Mouse (Mus musculus) kidney, postnatal 0 days (tissue): Measurements from ENCODE around the gene Ube2e2. TPM values are rescaled to one million over a fixed set of nuclear protein-coding genes. Genes with fewer than 3 reads are reported as not detected.

Experiments
- ATAC-seq: fragments of 200-750 bp; cut with Nextera tagmentation; replicated peaks from 2 replicates; pipeline ENCODE4 v1.8.0; 2017; ENCODE audit warnings: low read depth, moderate number of reproducible peaks, moderate TSS enrichment, moderate library complexity; ENCODE audit not compliant: low FRiP score
- DNase-seq: peaks from one replicate; pipeline ENCODE4 v3.0.0-alpha.2; 2016; ENCODE audit warnings: low spot score
- H3K27ac ChIP-seq: fragments of 300-500 bp; sonication (generic); 2 replicates; pipeline ENCODE4 v1.5.1; 2014; ENCODE audit warnings: mild to moderate bottlenecking
- H3K27me3 ChIP-seq: fragments of 300-500 bp; sonication (generic); 2 replicates; pipeline ENCODE4 v1.6.1; 2014; ENCODE audit warnings: low read length, mixed read lengths; ENCODE audit not compliant: insufficient read depth
- H3K36me3 ChIP-seq: fragments of 300-500 bp; sonication (generic); 2 replicates; pipeline ENCODE4 v1.6.1; 2014; ENCODE audit warnings: low read length, mixed read lengths; ENCODE audit not compliant: insufficient read depth
- H3K4me1 ChIP-seq: fragments of 300-500 bp; sonication (generic); replicated peaks from 2 replicates; pipeline ENCODE4 v1.6.1; 2014; ENCODE audit warnings: antibody characterized with exemption, low read length, mixed read lengths; ENCODE audit not compliant: insufficient read depth
- H3K4me2 ChIP-seq: fragments of 300-500 bp; sonication (generic); 2 replicates; pipeline ENCODE4 v1.6.1; 2014; ENCODE audit warnings: mild to moderate bottlenecking, low read length, moderate library complexity, mixed read lengths
- H3K4me3 ChIP-seq: fragments of 300-500 bp; sonication (generic); replicated peaks from 2 replicates; pipeline ENCODE4 v1.5.1; 2014; ENCODE audit warnings: low read depth, low read length
- H3K9ac ChIP-seq: fragments of 300-500 bp; sonication (generic); 2 replicates; pipeline ENCODE4 v1.6.1; 2014; ENCODE audit warnings: low read depth, low read length
- H3K9me3 ChIP-seq: fragments of 300-500 bp; sonication (generic); replicated peaks from 2 replicates; pipeline ENCODE4 v1.6.1; 2016; ENCODE audit warnings: low read length, inconsistent platforms, mixed read lengths
- CTCF ChIP-seq: IDR thresholded peaks from 2 replicates; pipeline ENCODE4 v1.5.1; 2016; ENCODE audit warnings: antibody characterized with exemption, low read depth, mild to moderate bottlenecking, moderate library complexity
- WGBS: fragments of 180-500 bp; shearing (Covaris S2); extraction: QIAGEN DNeasy Blood & Tissue Kit; methylation state at CpG from one replicate; pipeline ENCODE4 v1.1.7; 2014; 5-methylcytosine and 5-hydroxymethylcytosine counted together
- polyA plus RNA-seq: library from polyadenylated mRNA; unstranded; fragments of >200 nt; fragmentation: Nextera tagmentation; extraction: Ambion mirVana; gene quantifications from 2 replicates; pipeline ENCODE4 v1.2.1, GENCODE M21; 2015

Ube2e2 gene
- polyA plus RNA-seq, 1 experiment from 2014 or later: 53.8 TPM

DNA sequence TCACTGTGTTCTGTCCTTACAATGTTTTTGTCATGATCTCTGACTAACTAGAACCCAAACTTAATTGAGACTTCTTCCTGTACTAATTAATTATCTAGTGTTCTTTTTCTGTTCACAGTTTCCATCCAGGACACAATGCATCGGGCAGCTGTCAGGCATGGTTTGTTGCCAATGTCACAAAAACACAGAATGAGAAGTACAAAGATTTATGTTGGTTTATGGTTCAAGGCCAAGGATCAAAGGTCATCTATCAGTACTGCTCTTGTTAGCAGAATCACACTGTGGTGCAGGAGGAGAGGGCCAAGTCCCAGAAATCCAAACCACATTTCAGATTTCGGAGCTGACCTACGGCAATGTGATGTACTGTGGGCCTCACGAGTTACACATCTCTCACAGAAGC, 252.4 kb downstream of the Ube2e2 start:
- no peak overlapping the region for H3K4me2 ChIP-seq
- H3K4me3 ChIP-seq: no peak overlapping the region
- ATAC-seq: no peak
- no peak overlapping the region for H3K27ac ChIP-seq
- WGBS: 51% methylated on average over 4 of the region's 4 CpGs
- H3K9ac ChIP-seq: no peak overlapping the region
- no peak for TF ChIP-seq CTCF
- H3K9me3 ChIP-seq: no peaks in the 10 kb centered on the region
- H3K4me1 ChIP-seq: no peaks in the 10 kb centered on the region
- no peaks in the 10 kb centered on the region for H3K27me3 ChIP-seq
- H3K36me3 ChIP-seq: no peaks in the 10 kb centered on the region
- no peak for DNase-seq

GRCm38 (mm10) chr14:18638753-18639456, 255.2 kb downstream of the Ube2e2 start:
- Histone ChIP-seq H3K4me2 (no peak overlapping the region), H3K4me1 (no peaks in the 10 kb centered on the region), H3K9ac (no peak overlapping the region), H3K4me3 (no peak overlapping the region), H3K27ac (no peak overlapping the region), H3K36me3 (no peaks in the 10 kb centered on the region), H3K9me3 (no peaks in the 10 kb centered on the region), H3K27me3 (no peaks in the 10 kb centered on the region)
- ATAC-seq (peak; percentile 79), DNase-seq (no peak)
- no peak for TF ChIP-seq CTCF
- 74% methylated on average over 2 of the region's 2 CpGs for WGBS

DNA sequence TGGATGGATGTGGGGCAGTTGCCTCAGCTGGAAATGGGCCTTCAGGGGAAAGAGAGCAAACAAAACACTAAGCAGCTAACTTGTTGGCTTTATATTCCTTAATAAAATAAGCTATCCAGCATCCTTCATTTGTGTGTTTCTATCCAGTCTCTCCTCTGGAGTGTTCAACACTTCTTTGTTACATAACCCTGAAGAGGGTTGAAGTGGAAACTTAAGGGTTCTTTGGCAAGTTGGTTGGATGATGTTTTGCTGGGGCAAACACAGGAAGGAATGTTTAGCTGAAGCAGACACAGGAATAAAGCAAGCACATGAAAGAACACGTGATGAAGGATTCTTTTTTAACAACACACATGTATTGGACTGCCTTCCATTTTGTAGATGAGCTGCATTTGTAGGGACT, 256.3 kb downstream of the Ube2e2 start:
- Histone ChIP-seq H3K4me3 (no peak overlapping the region), H3K4me2 (no peak overlapping the region), H3K27me3 (no peaks in the 10 kb centered on the region), H3K9ac (no peak overlapping the region), H3K36me3 (no peaks in the 10 kb centered on the region), H3K9me3 (no peaks in the 10 kb centered on the region), H3K4me1 (no peaks in the 10 kb centered on the region), H3K27ac (no peak overlapping the region)
- DNase-seq: no peak
- 86% methylated on average over 1 of the region's 1 CpGs for whole genome bisulfite sequencing
- no peak for TF ChIP-seq CTCF
- no peak for ATAC-seq

DNA sequence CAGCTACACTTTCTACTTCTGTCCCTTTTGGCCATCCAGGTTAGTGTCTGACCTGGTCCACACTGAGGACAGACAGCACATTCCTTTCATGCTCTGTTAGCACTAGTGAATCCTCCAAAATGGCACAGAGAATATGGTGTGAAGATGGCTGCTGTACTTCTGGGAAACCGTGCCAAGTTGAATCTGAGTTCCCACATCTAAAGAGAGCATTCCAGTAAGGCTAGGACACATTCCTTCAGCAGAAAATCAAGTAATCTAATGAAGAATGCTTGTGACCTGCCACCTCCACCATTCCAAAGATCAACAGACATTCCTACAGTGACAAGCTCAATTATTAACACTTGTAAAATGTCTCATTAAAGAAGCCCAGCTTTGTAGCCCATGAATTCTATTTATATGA, 265.9 kb downstream of the Ube2e2 start:
- DNase-seq: peak; percentile 14
- no peak overlapping the region for H3K4me3 ChIP-seq
- no peak overlapping the region for H3K27ac ChIP-seq
- no peaks in the 10 kb centered on the region for H3K9me3 ChIP-seq
- 0 out of 2 replicates have a peak, but pooled peaks cover 5% of the 10 kb centered on the region for H3K4me1 ChIP-seq
- 73% methylated on average over 1 of the region's 1 CpGs for WGBS
- no peak overlapping the region for H3K9ac ChIP-seq
- ATAC-seq: no peak
- H3K36me3 ChIP-seq: no peaks in the 10 kb centered on the region
- no peak overlapping the region for H3K4me2 ChIP-seq
- H3K27me3 ChIP-seq: no peaks in the 10 kb centered on the region
- no peak for TF ChIP-seq CTCF

- H3K27ac ChIP-seq: no peak overlapping the region
- no peaks in the 10 kb centered on the region for H3K27me3 ChIP-seq
- no peak overlapping the region for H3K9ac ChIP-seq
- ATAC-seq: no peak
- H3K9me3 ChIP-seq: no peaks in the 10 kb centered on the region
- no peak for TF ChIP-seq CTCF
- no peak for DNase-seq
- H3K4me1 ChIP-seq: no peaks in the 10 kb centered on the region
- H3K36me3 ChIP-seq: no peaks in the 10 kb centered on the region
- no peak overlapping the region for H3K4me2 ChIP-seq
- 69% methylated on average over 2 of the region's 2 CpGs for WGBS
- no peak overlapping the region for H3K4me3 ChIP-seq
These were observed 275.5 kb downstream of the Ube2e2 start for GRCm38 (mm10) chr14:18618603-18619002.

DNA sequence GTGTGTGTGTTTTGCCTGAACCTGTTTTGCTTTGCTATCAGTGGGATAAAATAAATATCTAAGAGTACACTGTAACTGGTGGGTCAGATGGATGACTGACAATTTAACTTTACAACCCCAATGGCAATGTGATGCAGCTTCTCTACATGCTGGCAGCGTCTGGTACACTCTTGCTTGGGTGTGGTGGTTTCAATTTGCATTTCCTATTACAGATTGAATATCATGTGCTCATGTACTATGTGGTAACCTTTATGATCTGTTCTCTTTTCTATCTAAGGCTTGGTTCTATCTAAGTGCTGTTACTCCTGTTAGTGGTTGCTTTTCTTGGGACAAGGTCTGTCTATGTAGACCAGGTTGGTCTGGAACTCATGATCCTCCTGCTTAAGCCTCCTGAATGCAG, 292.1 kb downstream of the Ube2e2 start:
- no peak overlapping the region for H3K9ac ChIP-seq
- no peaks in the 10 kb centered on the region for H3K36me3 ChIP-seq
- H3K4me1 ChIP-seq: no peaks in the 10 kb centered on the region
- H3K4me2 ChIP-seq: no peak overlapping the region
- H3K27ac ChIP-seq: no peak overlapping the region
- no peak for DNase-seq
- H3K4me3 ChIP-seq: no peak overlapping the region
- ATAC-seq: no peak
- H3K27me3 ChIP-seq: no peaks in the 10 kb centered on the region
- no peaks in the 10 kb centered on the region for H3K9me3 ChIP-seq
- WGBS: 45% methylated on average over 1 of the region's 1 CpGs
- no peak for TF ChIP-seq CTCF
